Mouse (Mus musculus) heart, postnatal 0 days (tissue): Measurements from ENCODE around the gene Gm11037.

Experiments used
- CTCF ChIP-seq: IDR thresholded peaks from 2 replicates; pipeline ENCODE4 v1.5.1; 2016; ENCODE audit warnings: antibody characterized with exemption, control low read depth, low read depth
- EP300 ChIP-seq: IDR thresholded peaks from 2 replicates; pipeline ENCODE4 v1.6.1; 2016; ENCODE audit warnings: antibody characterized with exemption, low read depth

DNA sequence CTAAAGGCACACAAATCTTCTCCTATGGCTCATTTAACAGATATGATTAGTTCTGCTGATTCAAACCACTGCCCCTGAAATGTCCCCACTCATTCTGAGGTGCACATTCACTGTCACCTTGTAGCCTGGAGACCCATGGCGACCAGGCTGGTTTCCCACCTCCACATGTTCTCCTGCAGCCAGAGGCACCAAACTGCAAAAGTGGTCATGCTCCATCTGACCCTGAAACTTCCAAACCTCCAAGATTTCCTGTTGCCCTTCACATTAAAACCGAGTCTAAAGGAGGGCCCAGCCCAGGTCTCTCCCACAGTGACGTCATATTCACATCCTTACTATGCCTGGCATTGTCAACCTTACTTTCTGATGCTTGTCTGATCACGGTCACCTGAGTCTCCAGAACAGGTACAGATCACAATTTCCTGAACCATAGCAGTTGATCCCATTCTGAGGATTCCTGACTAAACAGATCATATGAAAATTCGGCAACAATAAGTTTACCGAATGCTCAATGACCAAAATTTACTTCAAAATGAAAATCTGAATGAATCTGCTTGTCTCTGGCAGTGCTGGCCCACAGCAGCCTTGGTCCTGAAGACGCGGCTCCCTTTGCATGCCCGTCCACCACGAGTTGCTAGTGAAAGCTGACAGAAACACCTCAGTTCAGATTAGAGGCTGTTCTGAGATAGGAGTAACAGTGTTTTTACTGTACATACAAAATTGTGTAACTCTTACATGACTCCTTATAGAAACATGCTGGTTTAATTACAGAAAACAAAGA is 997 bp upstream of the Gm11037 start:
- no peak for TF ChIP-seq CTCF
- no peak for TF ChIP-seq EP300
